9 mouse cellular contexts compared by ENCODE assay signal in the genomic region with DNA sequence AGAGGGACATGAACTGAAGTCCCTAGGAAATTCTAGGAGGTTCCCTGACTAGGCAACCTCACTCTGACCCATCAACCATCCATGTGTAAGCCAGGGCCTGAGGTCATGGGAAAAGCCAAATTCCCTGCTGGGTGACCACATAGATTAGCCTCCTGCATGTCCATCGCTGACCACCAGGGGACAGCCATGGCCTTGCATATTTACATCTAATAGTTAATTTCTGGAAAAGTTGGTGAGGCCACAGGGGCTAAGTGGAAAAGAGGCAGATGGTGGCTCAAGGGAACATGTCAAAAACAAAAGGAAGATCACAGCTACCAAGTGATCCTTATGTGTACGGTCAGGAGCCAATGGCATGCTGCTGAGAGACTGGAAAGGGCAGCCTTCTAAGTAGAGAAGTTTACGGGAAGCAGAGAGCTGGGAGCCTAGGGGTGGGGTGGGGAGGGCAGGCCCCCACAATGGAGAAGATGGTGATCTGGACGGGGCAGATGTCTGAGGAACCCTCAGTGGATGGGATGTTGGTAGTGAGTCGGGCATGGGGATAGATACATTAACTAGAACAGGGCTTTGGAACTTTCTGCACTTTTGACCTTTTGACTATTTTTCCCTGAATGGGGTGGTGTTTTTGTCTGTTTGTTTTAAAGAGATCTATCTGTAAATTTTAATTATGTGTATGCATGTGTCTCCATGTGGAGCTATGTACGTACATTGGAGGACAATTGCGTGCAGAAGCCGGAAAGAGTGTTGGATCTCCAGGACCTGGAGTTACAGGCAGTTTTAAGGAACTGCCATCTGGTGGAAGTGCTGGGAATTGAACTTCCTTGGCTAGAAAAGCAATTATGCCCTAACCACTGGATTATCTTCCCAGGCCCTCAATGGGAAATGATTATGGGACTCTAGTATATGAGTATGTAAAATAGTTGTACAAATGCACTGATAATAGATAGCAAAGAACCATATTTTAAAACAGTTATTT. TPM values are rescaled to one million over a fixed set of nuclear protein-coding genes. Genes with fewer than 3 reads are reported as not detected.
DNase-seq lines count a peak whose midpoint lies in the region; ATAC-seq and TF ChIP-seq lines count a peak whose summit lies in the region.
"Had no signal": no experiment of that assay in that cellular context is flagged by ENCODE, and none has a peak within 500 bp of the region (broad histone marks: within the 10 kb centered on the region; RNA-seq: fewer than 3 reads in every experiment).

No protein-coding gene starts in this region.

- no peak overlapping the region; the same call in 1 of the 2 replicates for H3K27ac ChIP-seq in midbrain, embryonic 10.5 days (replicated peaks)
- H3K27ac ChIP-seq in midbrain, embryonic 16.5 days (ENCODE audit: low read length): no peak overlapping the region
- no peak overlapping the region for H3K27ac ChIP-seq in hindbrain, postnatal 0 days
- H3K27ac ChIP-seq in limb, embryonic 11.5 days (replicated peaks; ENCODE audit: low read depth, low read length): no peak overlapping the region
- H3K27ac ChIP-seq: liver, embryonic 15.5 days had no signal

- no peaks in the 10 kb centered on the region for H3K36me3 ChIP-seq in midbrain, embryonic 10.5 days
- H3K36me3 ChIP-seq in midbrain, embryonic 16.5 days (ENCODE audit: control insufficient read depth, insufficient read depth, low read length): no peaks in the 10 kb centered on the region
- no peaks in the 10 kb centered on the region for H3K36me3 ChIP-seq in hindbrain, postnatal 0 days (ENCODE audit: insufficient read depth, low read length)
- no peaks in the 10 kb centered on the region for H3K36me3 ChIP-seq in limb, embryonic 11.5 days (ENCODE audit: control insufficient read depth, insufficient read depth, low read length)
- H3K36me3 ChIP-seq: liver, embryonic 15.5 days had no signal

- DNase-seq in midbrain, embryonic 10.5 days (ENCODE audit: low spot score): peak; percentile 62
- DNase-seq in Patski (ENCODE audit: low read depth, low spot score): peak; percentile 51
- peak; percentile 66 to 75 for DNase-seq in cerebellum, postnatal 14 days
- peak; percentile 63 for DNase-seq in hindbrain, postnatal 0 days (ENCODE audit: low spot score)
- peak; percentile 66 for DNase-seq in limb, embryonic 11.5 days (ENCODE audit: low spot score)
- peak; percentile 18 for DNase-seq in right cerebral cortex, postnatal 14 days
- no peak for DNase-seq in thymus, adult 18-20 months

- in situ Hi-C loops in Patski (cut with MboI; ENCODE audit: low pct_unique_long_range_greater_than_20kb): loop anchor here (5.0 kb wide), 1 partner anchor 88 kb away; no protein-coding TSS in a partner anchor

- H3K27me3 ChIP-seq in midbrain, embryonic 10.5 days (ENCODE audit: low read depth, poor library complexity, severe bottlenecking): no peaks in the 10 kb centered on the region
- H3K27me3 ChIP-seq in midbrain, embryonic 16.5 days (ENCODE audit: control insufficient read depth, insufficient read depth, low read depth, low read length): no peaks in the 10 kb centered on the region
- H3K27me3 ChIP-seq in Patski: no peaks in the 10 kb centered on the region
- H3K27me3 ChIP-seq in hindbrain, postnatal 0 days (ENCODE audit: insufficient read depth, low read length): no peaks in the 10 kb centered on the region
- H3K27me3 ChIP-seq in limb, embryonic 11.5 days (ENCODE audit: control insufficient read depth, insufficient read depth, low read length): no peaks in the 10 kb centered on the region
- H3K27me3 ChIP-seq: liver, embryonic 15.5 days had no signal

- WGBS in midbrain, embryonic 10.5 days: 55% methylated on average over 8 of the region's 8 CpGs
- WGBS in midbrain, embryonic 16.5 days: 46% methylated on average over 8 of the region's 8 CpGs
- 40% methylated on average over 8 of the region's 8 CpGs for WGBS in hindbrain, postnatal 0 days
- 51% methylated on average over 8 of the region's 8 CpGs for WGBS in limb, embryonic 11.5 days

- H3K4me2 ChIP-seq in midbrain, embryonic 16.5 days (ENCODE audit: low read length): no peak overlapping the region
- no peak overlapping the region for H3K4me2 ChIP-seq in hindbrain, postnatal 0 days (ENCODE audit: low read depth, low read length)
- no peak overlapping the region for H3K4me2 ChIP-seq in limb, embryonic 11.5 days (ENCODE audit: low read depth, severe bottlenecking)
- H3K4me2 ChIP-seq: liver, embryonic 15.5 days had no signal

- peaks cover 8% of the 10 kb centered on the region for H3K4me1 ChIP-seq in midbrain, embryonic 10.5 days
- H3K4me1 ChIP-seq in midbrain, embryonic 16.5 days (ENCODE audit: control insufficient read depth, insufficient read depth, low read length): no peaks in the 10 kb centered on the region
- no peaks in the 10 kb centered on the region for H3K4me1 ChIP-seq in hindbrain, postnatal 0 days (ENCODE audit: insufficient read depth, low read length)
- no peaks in the 10 kb centered on the region for H3K4me1 ChIP-seq in limb, embryonic 11.5 days (ENCODE audit: control insufficient read depth, insufficient read depth, low read length)
- H3K4me1 ChIP-seq: liver, embryonic 15.5 days had no signal

- peak; percentile 93 for TF ChIP-seq CTCF in Patski (IDR thresholded peaks at IDR 0.05)
- TF ChIP-seq CTCF in hindbrain, postnatal 0 days (IDR thresholded peaks at IDR 0.05; ENCODE audit: low read depth): peak; percentile 88

- H3K9me3 ChIP-seq in midbrain, embryonic 10.5 days (replicated peaks): no peaks in the 10 kb centered on the region
- no peaks in the 10 kb centered on the region for H3K9me3 ChIP-seq in midbrain, embryonic 16.5 days (replicated peaks; ENCODE audit: control insufficient read depth, low read length, poor library complexity, severe bottlenecking)
- H3K9me3 ChIP-seq in hindbrain, postnatal 0 days (ENCODE audit: low read length): no peaks in the 10 kb centered on the region
- H3K9me3 ChIP-seq in limb, embryonic 11.5 days (ENCODE audit: control insufficient read depth, low read length): no peaks in the 10 kb centered on the region
- H3K9me3 ChIP-seq: liver, embryonic 15.5 days had no signal

- POLR2A ChIA-PET in Patski (lab: Charles Lee): no interaction called here

- CTCF ChIA-PET in Patski (lab: Charles Lee): interaction anchor here (0.6 to 1.5 kb wide), 7 partner anchors 18 to 85 kb away, joined by 3 to 7 read pairs (median 4); a partner anchor contains a TSS

- H3K9ac ChIP-seq in midbrain, embryonic 16.5 days (ENCODE audit: low read depth, low read length): no peak overlapping the region
- no peak overlapping the region for H3K9ac ChIP-seq in hindbrain, postnatal 0 days (replicated peaks; ENCODE audit: low read length)
- H3K9ac ChIP-seq in limb, embryonic 11.5 days (ENCODE audit: low read length): no peak overlapping the region
- H3K9ac ChIP-seq: liver, embryonic 15.5 days had no signal

- no peak for ATAC-seq in midbrain, embryonic 16.5 days
- ATAC-seq in Patski: peak; percentile 71
- ATAC-seq in hindbrain, postnatal 0 days: no peak
- ATAC-seq in limb, embryonic 11.5 days (ENCODE audit: insufficient number of reproducible peaks, low FRiP score, low TSS enrichment, low read depth): no peak

- H3K4me3 ChIP-seq in midbrain, embryonic 10.5 days: no peak overlapping the region
- no peak overlapping the region for H3K4me3 ChIP-seq in midbrain, embryonic 16.5 days (ENCODE audit: low read depth, low read length)
- no peak overlapping the region for H3K4me3 ChIP-seq in hindbrain, postnatal 0 days (ENCODE audit: low read length)
- no peak overlapping the region for H3K4me3 ChIP-seq in limb, embryonic 11.5 days (ENCODE audit: low read depth, low read length)
- H3K4me3 ChIP-seq: liver, embryonic 15.5 days had no signal

RNA-seq across cellular contexts. Expression of a gene that starts 6.3 kb away (rescaled TPM):
- not detected in 2 replicates for polyA plus RNA-seq in midbrain, embryonic 10.5 days (2016; fragmentation: Nextera tagmentation; extraction: Ambion mirVana)
- polyA plus RNA-seq in midbrain, embryonic 16.5 days (2015; fragmentation: Nextera tagmentation; extraction: Ambion mirVana): not detected in 2 replicates
- polyA plus RNA-seq in Patski (2021): not detected
- not detected in 2 replicates for total RNA-seq in hindbrain, postnatal 0 days (2014; rRNA removed)
- not detected in 2 replicates for polyA plus RNA-seq in hindbrain, postnatal 0 days (2015; fragmentation: Nextera tagmentation; extraction: Ambion mirVana)
- polyA plus RNA-seq in limb, embryonic 11.5 days (2014; fragmentation: Nextera tagmentation; extraction: Ambion mirVana): not detected in 2 replicates
- polyA plus RNA-seq: liver, embryonic 15.5 days had no signal

RNA-seq across cellular contexts. Expression of a gene that starts 6.5 kb away (rescaled TPM):
- not detected in 2 replicates for polyA plus RNA-seq in midbrain, embryonic 10.5 days (2016; fragmentation: Nextera tagmentation; extraction: Ambion mirVana)
- not detected in 2 replicates for polyA plus RNA-seq in midbrain, embryonic 16.5 days (2015; fragmentation: Nextera tagmentation; extraction: Ambion mirVana)
- polyA plus RNA-seq in Patski (2021): not detected
- total RNA-seq in hindbrain, postnatal 0 days (2014; rRNA removed): not detected in 2 replicates
- polyA plus RNA-seq in hindbrain, postnatal 0 days (2015; fragmentation: Nextera tagmentation; extraction: Ambion mirVana): not detected in 2 replicates
- not detected in 2 replicates for polyA plus RNA-seq in limb, embryonic 11.5 days (2014; fragmentation: Nextera tagmentation; extraction: Ambion mirVana)
- polyA plus RNA-seq: liver, embryonic 15.5 days had no signal

RNA-seq across cellular contexts. Expression of a gene that starts 6.5 kb away (rescaled TPM):
- polyA plus RNA-seq in midbrain, embryonic 10.5 days (2016; fragmentation: Nextera tagmentation; extraction: Ambion mirVana): not detected in 2 replicates
- not detected in 2 replicates for polyA plus RNA-seq in midbrain, embryonic 16.5 days (2015; fragmentation: Nextera tagmentation; extraction: Ambion mirVana)
- polyA plus RNA-seq in Patski (2021): not detected
- total RNA-seq in hindbrain, postnatal 0 days (2014; rRNA removed): not detected in 2 replicates
- not detected in 2 replicates for polyA plus RNA-seq in hindbrain, postnatal 0 days (2015; fragmentation: Nextera tagmentation; extraction: Ambion mirVana)
- not detected in 2 replicates for polyA plus RNA-seq in limb, embryonic 11.5 days (2014; fragmentation: Nextera tagmentation; extraction: Ambion mirVana)
- polyA plus RNA-seq: liver, embryonic 15.5 days had no signal

RNA-seq across cellular contexts. Expression of a gene that starts 30.2 kb away (rescaled TPM):
- polyA plus RNA-seq in midbrain, embryonic 10.5 days (2016; fragmentation: Nextera tagmentation; extraction: Ambion mirVana): 1.7 and 2.3 TPM in 2 replicates
- 0.88 and 1.6 TPM in 2 replicates for polyA plus RNA-seq in midbrain, embryonic 16.5 days (2015; fragmentation: Nextera tagmentation; extraction: Ambion mirVana)
- polyA plus RNA-seq in Patski (2021): 0.35 TPM
- 0.37 TPM in 1 of 2 replicates, not detected in the other for total RNA-seq in hindbrain, postnatal 0 days (2014; rRNA removed)
- polyA plus RNA-seq in hindbrain, postnatal 0 days (2015; fragmentation: Nextera tagmentation; extraction: Ambion mirVana): 0.90 and 1.3 TPM in 2 replicates
- 2.5 and 2.6 TPM in 2 replicates for polyA plus RNA-seq in limb, embryonic 11.5 days (2014; fragmentation: Nextera tagmentation; extraction: Ambion mirVana)

RNA-seq across cellular contexts. Expression of a gene that starts 30.5 kb away (rescaled TPM):
- polyA plus RNA-seq in midbrain, embryonic 10.5 days (2016; fragmentation: Nextera tagmentation; extraction: Ambion mirVana): not detected in 2 replicates
- not detected in 2 replicates for polyA plus RNA-seq in midbrain, embryonic 16.5 days (2015; fragmentation: Nextera tagmentation; extraction: Ambion mirVana)
- 0.45 TPM for polyA plus RNA-seq in Patski (2021)
- not detected in 2 replicates for total RNA-seq in hindbrain, postnatal 0 days (2014; rRNA removed)
- 0.25 and 0.48 TPM in 2 replicates for polyA plus RNA-seq in hindbrain, postnatal 0 days (2015; fragmentation: Nextera tagmentation; extraction: Ambion mirVana)
- polyA plus RNA-seq in limb, embryonic 11.5 days (2014; fragmentation: Nextera tagmentation; extraction: Ambion mirVana): not detected in 2 replicates
- polyA plus RNA-seq: liver, embryonic 15.5 days had no signal

Comparison
In these comparisons a context has a peak if more than half of its experiments do, and no peak if none do; other contexts are left out.
1. DNase-seq: peak in midbrain, embryonic 10.5 days (single experiment), Patski (single experiment), cerebellum, postnatal 14 days (2 of 2), hindbrain, postnatal 0 days (single experiment), limb, embryonic 11.5 days (single experiment) and right cerebral cortex, postnatal 14 days (single experiment); none in thymus, adult 18-20 months (0 of 2).